20 mouse cellular contexts compared by ENCODE assay signal in genomic region chr12:103486726-103487125, GRCm38 (mm10). TPM values are rescaled to one million over a fixed set of nuclear protein-coding genes. Genes with fewer than 3 reads are reported as not detected.
DNase-seq lines count a peak whose midpoint lies in the region; ATAC-seq lines count a peak whose summit lies in the region.
"Had no signal": no experiment of that assay in that cellular context is flagged by ENCODE, and none has a peak within 500 bp of the region (broad histone marks: within the 10 kb centered on the region; RNA-seq: fewer than 3 reads in every experiment).

No protein-coding gene starts in this region.

- peak; percentile 39 for DNase-seq in adrenal gland, postnatal 14 days
- no peak for DNase-seq in adrenal gland, adult 8-10 months
- DNase-seq in lung, postnatal 36 days = peak; percentile 44
- DNase-seq in lung, postnatal 14 days = no peak
- peak; percentile 48 to 62 for DNase-seq in heart, adult 9 months (ENCODE audit: low spot score in 2 of 2)
- DNase-seq in kidney, postnatal 36 days = no peak
- no peak for DNase-seq in layer of hippocampus, adult 11-12 months (ENCODE audit: low spot score)
- DNase-seq: thymus, postnatal 25 days had no signal

- H3K9me3 ChIP-seq in intestine, embryonic 15.5 days = no peaks in the 10 kb centered on the region
- H3K9me3 ChIP-seq: embryonic facial prominence, embryonic 15.5 days; forebrain, embryonic 15.5 days; hindbrain, embryonic 10.5 days; liver, embryonic 12.5 days; midbrain, embryonic 10.5 days had no signal

- no peaks in the 10 kb centered on the region for H3K4me1 ChIP-seq in intestine, embryonic 15.5 days (replicated peaks)
- H3K4me1 ChIP-seq: embryonic facial prominence, embryonic 15.5 days; forebrain, embryonic 15.5 days; hindbrain, embryonic 10.5 days; liver, embryonic 12.5 days; midbrain, embryonic 10.5 days had no signal

- no peak overlapping the region for H3K9ac ChIP-seq in intestine, embryonic 15.5 days
- H3K9ac ChIP-seq: embryonic facial prominence, embryonic 15.5 days; forebrain, embryonic 15.5 days; liver, embryonic 12.5 days had no signal

- ATAC-seq in intestine, embryonic 15.5 days = no peak
- ATAC-seq: forebrain, embryonic 15.5 days; liver, embryonic 12.5 days had no signal

- H3K4me3 ChIP-seq in intestine, embryonic 15.5 days (replicated peaks) = no peak overlapping the region
- H3K4me3 ChIP-seq: embryonic facial prominence, embryonic 15.5 days; forebrain, embryonic 15.5 days; hindbrain, embryonic 10.5 days; liver, embryonic 12.5 days; midbrain, embryonic 10.5 days; myocyte had no signal

- H3K4me2 ChIP-seq in intestine, embryonic 15.5 days (replicated peaks) = no peak overlapping the region
- H3K4me2 ChIP-seq: embryonic facial prominence, embryonic 15.5 days; forebrain, embryonic 15.5 days; liver, embryonic 12.5 days had no signal

- 86% methylated on average over 1 of the region's 1 CpGs for WGBS in intestine, embryonic 15.5 days

- H3K27me3 ChIP-seq in intestine, embryonic 15.5 days (replicated peaks) = no peaks in the 10 kb centered on the region
- H3K27me3 ChIP-seq: embryonic facial prominence, embryonic 15.5 days; forebrain, embryonic 15.5 days; liver, embryonic 12.5 days had no signal

- no peaks in the 10 kb centered on the region for H3K36me3 ChIP-seq in intestine, embryonic 15.5 days
- H3K36me3 ChIP-seq: embryonic facial prominence, embryonic 15.5 days; forebrain, embryonic 15.5 days; hindbrain, embryonic 10.5 days; liver, embryonic 12.5 days; midbrain, embryonic 10.5 days had no signal

- H3K27ac ChIP-seq in intestine, embryonic 15.5 days = no peak overlapping the region
- H3K27ac ChIP-seq: embryonic facial prominence, embryonic 15.5 days; forebrain, embryonic 15.5 days; hindbrain, embryonic 10.5 days; kidney, postnatal 0 days; liver, embryonic 12.5 days; midbrain, embryonic 10.5 days had no signal

RNA-seq across cellular contexts. Expression of gene Ifi27l2b, which starts 29.7 kb away (rescaled TPM):
- not detected in 2 replicates for total RNA-seq in adrenal gland, postnatal 14 days (2021)
- not detected for total RNA-seq in adrenal gland, adult 8-10 months (2022)
- 25.4 and 30.5 TPM in 2 replicates for polyA plus RNA-seq in intestine, embryonic 15.5 days (2015; fragmentation: Nextera tagmentation; extraction: Ambion mirVana)
- total RNA-seq: gastrocnemius, adult 8-10 months; layer of hippocampus, postnatal 10 days; left cerebral cortex, postnatal 25 days had no signal
- polyA plus RNA-seq: forebrain, embryonic 15.5 days; hindbrain, embryonic 10.5 days; kidney, postnatal 0 days; liver, embryonic 12.5 days; lung, embryonic 16.5 days; midbrain, embryonic 10.5 days; myocyte had no signal

RNA-seq across cellular contexts. Expression of gene Ifi27l2a, which starts 43.2 kb away (rescaled TPM):
- 15.4 and 19.7 TPM in 2 replicates for total RNA-seq in adrenal gland, postnatal 14 days (2021)
- total RNA-seq in adrenal gland, adult 8-10 months (2022) = 100 to 1,000 TPM; 264 to 566 (median 340) TPM
- 19.2 and 20.8 TPM in 2 replicates for polyA plus RNA-seq in intestine, embryonic 15.5 days (2015; fragmentation: Nextera tagmentation; extraction: Ambion mirVana)

RNA-seq across cellular contexts. Expression of gene Ppp4r4, which starts 45.4 kb away (rescaled TPM):
- 2.9 and 3.2 TPM in 2 replicates for total RNA-seq in adrenal gland, postnatal 14 days (2021)
- total RNA-seq in adrenal gland, adult 8-10 months (2022) = 10 to 100 TPM in 1 of 4 experiments, 1 to 10 TPM in 3; 4.0 to 11.1 (median 7.3) TPM
- 1.2 and 1.3 TPM in 2 replicates for polyA plus RNA-seq in intestine, embryonic 15.5 days (2015; fragmentation: Nextera tagmentation; extraction: Ambion mirVana)

RNA-seq across cellular contexts. Expression of gene Ifi27, which starts 52.7 kb away (rescaled TPM):
- 1,163 and 1,199 TPM in 2 replicates for total RNA-seq in adrenal gland, postnatal 14 days (2021)
- total RNA-seq in adrenal gland, adult 8-10 months (2022) = 1,000 to 10,000 TPM; 1,094 to 1,254 (median 1,159) TPM
- polyA plus RNA-seq in intestine, embryonic 15.5 days (2015; fragmentation: Nextera tagmentation; extraction: Ambion mirVana) = 45.6 and 48.8 TPM in 2 replicates

Comparison
In these comparisons a context has a peak if more than half of its experiments do, and no peak if none do; other contexts are left out.
1. DNase-seq: peak in adrenal gland, postnatal 14 days (single experiment), lung, postnatal 36 days (single experiment) and heart, adult 9 months (2 of 2); none in adrenal gland, adult 8-10 months (single experiment), lung, postnatal 14 days (single experiment), kidney, postnatal 36 days (0 of 2) and layer of hippocampus, adult 11-12 months (single experiment).
2. RNA of gene Ifi27l2a, which starts 43.2 kb away (total RNA-seq): 264 to 566 TPM in adrenal gland, adult 8-10 months; 15.4 to 19.7 TPM in adrenal gland, postnatal 14 days; every median in the first group is over 10 times any median in the second.